Mouse (Mus musculus) large intestine, adult 2 months (tissue): ENCODE measurements around the gene Psmf1. TPM values are rescaled to one million over a fixed set of nuclear protein-coding genes. Genes with fewer than 3 reads are reported as not detected.

ENCODE experiments used
- DNase-seq: peaks from one replicate; pipeline ENCODE4 v3.0.0-alpha.2; 2012; ENCODE audit warnings: low read depth, low spot score
- WGBS: fragments of 180-500 bp; shearing (Covaris S2); methylation state at CpG from one replicate; pipeline ENCODE4 v1.1.7; 2018; 5-methylcytosine and 5-hydroxymethylcytosine counted together
- polyA plus RNA-seq: library from polyadenylated mRNA; depleted of rRNA; stranded (reverse); fragments of >200 nt; gene quantifications from 2 replicates; pipeline ENCODE4 v1.2.3, GENCODE M21; 2012; rRNA removed

Gene Psmf1
- 35.9 and 39.1 TPM in 2 replicates for polyA plus RNA-seq

GRCm38 (mm10) chr2:151743845-151744244 is at the start of gene Psmf1:
TSS of gene Psmf1 (minus strand) at chr2:151744186.
- DNase-seq, result no peak

DNA sequence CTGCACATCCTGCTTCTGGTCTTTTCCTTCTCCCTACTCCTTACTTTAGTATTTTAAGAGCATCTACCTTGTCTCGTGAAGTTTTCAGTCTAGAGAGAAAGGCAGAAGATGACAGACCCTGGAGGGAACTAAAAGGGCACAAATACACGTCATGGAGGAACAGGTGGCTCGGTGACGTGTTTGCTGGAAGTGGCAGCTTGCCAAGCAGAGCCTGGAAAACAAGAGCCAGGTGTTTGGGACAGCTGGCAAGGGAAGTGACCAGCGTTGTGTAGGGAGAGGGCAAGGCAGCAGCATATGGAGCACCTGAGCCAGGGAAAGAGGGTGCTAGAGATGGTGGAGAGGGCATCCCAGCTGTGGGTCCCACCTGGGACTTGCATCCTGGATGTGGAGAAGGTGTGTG is 47.2 kb upstream of the Psmf1 start:
- WGBS, result 17% methylated on average over 5 of the region's 5 CpGs
- DNase-seq, result no peak

GRCm38 (mm10) chr2:151790169-151790568 is 46.2 kb upstream of the Psmf1 start:
- no peak for DNase-seq
- WGBS, result 55% methylated on average over 7 of the region's 7 CpGs

GRCm38 (mm10) chr2:151788221-151788977 is 44.4 kb upstream of the Psmf1 start:
- WGBS, result 59% methylated on average over 7 of the region's 7 CpGs
- no peak for DNase-seq

DNA sequence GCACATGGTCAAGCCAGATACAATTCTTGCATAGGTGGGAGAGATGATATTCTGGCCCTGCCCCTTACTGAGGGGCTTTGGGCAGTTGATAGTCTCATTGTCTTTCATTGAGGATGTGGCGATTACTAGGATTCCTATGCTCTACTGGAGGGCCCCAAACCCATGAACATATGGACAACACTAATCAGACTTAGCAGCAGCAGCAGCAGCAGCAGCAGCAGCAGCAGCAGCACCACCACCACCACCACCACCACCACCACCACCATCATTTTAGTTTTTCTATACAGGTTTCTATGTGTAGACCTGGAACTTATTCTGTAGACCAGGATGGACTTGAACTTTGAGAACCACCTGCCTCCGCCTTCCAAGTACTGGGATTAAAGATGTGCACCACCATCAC is 39.5 kb upstream of the Psmf1 start:
- no peak for DNase-seq
- WGBS, result 95% methylated on average over 2 of the region's 2 CpGs

DNA sequence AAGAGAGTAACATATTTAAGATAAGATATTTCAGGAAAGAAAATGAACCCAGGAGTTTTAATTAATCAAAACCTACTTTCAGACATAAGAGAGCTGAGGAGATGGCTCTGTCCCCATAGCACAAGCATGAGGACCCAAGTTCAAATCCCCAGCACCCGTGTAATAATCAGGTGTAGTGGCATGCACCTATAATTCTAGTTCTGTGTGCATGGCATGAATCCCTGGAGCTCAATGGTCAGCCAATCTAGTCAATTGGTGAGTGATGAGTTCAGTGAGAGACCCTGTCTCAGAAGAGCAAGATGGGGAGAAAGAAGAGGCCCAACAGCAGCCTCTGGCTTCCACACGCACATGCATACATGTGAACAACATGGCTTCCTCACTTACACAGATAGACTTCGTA is 33.4 kb upstream of the Psmf1 start:
- DNase-seq, result no peak
- WGBS, result 88% methylated on average over 3 of the region's 3 CpGs

- no peak for DNase-seq
- WGBS, result 78% methylated on average over 8 of the region's 8 CpGs
Measured at GRCm38 (mm10) chr2:151773476-151773875, 29.5 kb upstream of the Psmf1 start.

DNA sequence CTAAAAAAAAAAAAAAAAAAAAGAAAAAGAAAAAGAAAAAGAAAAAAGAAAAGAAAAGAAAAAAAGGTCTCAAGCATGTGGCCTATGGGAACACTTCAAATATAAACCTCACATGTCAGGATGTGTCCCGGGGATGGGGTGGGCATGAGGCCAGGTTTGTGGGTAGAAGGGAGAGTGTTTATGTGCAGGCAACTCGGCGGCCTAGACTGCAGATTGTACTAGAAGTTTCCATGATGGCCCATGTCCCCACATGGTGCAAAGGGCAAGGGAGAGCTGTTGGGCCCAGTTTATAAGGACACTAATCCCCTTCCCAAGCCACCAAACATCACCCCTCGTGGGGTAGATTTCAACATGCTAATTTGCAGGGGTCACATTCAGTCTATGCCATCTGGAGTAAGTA is 28.2 kb upstream of the Psmf1 start:
- 72% methylated on average over 4 of the region's 4 CpGs for WGBS

DNA sequence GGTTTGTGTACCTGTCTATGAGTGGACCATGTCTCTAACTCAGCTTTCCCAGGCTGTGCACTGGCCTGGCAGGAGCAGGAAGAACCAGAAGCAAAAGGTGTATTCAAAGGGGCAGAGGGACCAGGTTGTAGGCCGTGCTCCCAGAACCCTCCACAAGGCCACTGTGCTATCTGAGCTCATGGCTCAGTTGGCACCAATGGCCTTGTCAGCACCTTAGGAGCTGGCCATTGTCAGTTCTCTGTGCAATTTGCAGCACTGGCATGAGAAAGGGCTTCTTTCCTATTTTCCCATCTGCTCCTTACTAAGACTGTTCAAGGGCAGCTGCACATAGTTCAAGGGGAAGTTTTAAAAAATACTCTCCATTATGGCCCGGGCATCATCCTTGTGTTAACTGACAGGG is 20.6 kb upstream of the Psmf1 start:
- no peak for DNase-seq
- 82% methylated on average over 2 of the region's 2 CpGs for WGBS

More for the DNA sequence above, 28.2 kb upstream of the Psmf1 start:
- DNase-seq, result no peak

DNA sequence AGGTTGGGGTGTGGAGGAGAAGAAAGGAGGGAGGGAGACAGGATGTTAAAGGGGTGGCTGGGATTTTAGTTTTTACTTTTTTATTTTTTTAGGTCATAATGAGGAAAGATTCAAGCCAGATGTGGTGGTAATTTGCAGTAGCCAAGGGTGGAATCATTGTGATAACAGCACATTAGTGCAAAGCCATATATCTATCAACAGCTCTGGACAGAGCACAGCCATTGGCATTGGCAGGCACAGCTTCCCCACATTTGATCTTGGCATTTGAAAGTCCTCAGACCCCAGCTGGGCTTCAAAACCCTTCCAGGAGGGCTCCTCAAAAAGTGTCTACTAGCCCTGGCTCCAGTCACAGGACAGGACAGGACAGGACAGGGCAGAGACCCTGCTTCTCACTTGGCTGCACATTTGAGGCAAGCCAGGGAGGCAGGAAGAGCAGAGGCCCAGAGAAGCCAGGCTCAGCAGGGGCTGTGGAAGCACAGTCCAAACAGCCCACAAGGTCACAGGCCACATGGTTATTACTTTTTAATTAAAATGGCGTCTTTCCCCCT is 14.9 kb upstream of the Psmf1 start:
- 40% methylated on average over 1 of the region's 1 CpGs for WGBS
- DNase-seq, result no peak

DNA sequence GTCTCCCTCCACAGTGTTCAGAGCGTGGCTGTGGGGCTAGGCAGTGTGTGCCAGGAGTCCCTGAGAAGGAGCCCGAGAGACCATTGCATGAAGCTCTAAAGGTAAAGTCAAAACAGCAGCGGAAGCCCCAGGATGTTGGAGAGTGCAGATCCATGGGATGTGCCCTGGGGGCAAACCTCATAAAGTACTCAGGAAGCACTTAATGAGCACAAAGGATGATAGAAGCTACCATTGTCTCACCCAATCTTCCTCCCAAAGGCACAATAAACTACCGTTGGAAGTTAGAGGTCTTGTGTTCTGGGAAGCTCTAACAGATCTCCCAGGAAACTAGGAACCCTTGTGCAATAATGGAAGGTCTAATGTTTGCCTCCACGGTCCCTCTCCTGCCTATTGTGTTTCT is 13.5 kb upstream of the Psmf1 start:
- DNase-seq, result no peak
- WGBS, result 36% methylated on average over 5 of the region's 5 CpGs

- 28% methylated on average over 9 of the region's 9 CpGs for WGBS
- no peak for DNase-seq
Measured at GRCm38 (mm10) chr2:151756277-151757061, 12.5 kb upstream of the Psmf1 start.

- no peak for DNase-seq
- 48% methylated on average over 5 of the region's 5 CpGs for WGBS
Measured at GRCm38 (mm10) chr2:151751330-151751729, 7.3 kb upstream of the Psmf1 start.

DNA sequence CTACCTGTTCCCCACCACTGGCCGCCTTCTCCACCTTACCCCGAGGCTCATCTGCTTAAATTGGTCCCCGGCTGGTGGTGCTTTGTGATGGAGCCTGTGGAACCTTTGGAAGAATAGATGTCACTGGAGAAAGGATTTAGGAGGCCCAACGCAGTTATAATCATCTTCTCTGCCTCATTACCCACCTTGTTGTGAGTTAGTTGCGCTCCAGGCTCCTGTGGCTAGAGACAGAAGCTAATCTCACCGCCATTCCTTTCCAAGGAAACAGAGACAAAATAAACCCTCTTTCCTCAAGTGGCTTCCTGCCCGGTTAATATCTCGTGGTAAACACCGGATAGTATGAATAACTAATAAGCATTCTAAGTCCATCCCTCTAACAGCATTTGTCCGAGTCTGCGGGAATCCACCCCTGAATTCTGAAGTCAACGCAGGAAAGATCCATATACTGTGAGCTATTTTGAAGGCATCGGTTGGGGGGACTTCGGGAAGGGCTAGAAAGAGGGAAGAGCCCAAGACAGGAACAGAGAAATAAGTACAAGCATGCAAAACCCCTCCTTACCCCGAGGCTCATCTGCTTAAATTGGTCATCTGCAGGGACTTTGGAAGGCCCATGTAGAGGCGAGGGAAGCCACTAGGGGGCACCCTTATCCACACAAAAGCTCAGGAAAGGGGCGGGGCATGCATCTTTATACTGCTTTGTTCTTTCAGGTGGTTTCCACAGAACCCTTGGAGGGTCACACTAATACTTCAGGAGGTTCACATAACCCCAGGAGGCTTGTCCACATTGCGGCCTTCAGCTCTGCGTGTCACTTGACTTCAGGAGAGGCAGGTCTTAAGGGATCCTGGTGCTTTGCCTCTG is 4.1 kb upstream of the Psmf1 start:
- peak; percentile 32 for DNase-seq
- 39% methylated on average over 19 of the region's 19 CpGs for WGBS

- WGBS, result 60% methylated on average over 6 of the region's 6 CpGs
- no peak for DNase-seq
Measured at GRCm38 (mm10) chr2:151742850-151743679, 921 bp downstream of the Psmf1 start.

DNA sequence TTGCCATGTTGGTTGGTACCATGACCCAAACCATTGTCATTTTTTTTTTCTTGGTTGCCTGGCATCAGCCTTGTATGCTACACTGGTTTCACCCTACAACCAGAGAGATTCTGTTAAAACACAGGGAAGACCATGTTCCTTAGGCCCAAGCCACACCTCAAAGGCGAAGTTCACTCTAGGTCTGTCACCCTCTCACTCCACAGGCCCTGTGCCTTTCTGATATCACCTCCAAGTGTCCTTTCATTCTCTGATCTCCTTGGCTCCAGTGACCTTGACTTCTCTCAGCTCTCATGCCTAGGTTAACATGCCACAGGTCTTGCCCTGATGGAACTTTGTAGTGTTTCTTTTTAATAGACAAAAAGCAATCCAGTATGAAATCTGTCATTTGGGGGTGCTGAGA is 1.9 kb downstream of the Psmf1 start:
- 100% methylated on average over 1 of the region's 1 CpGs for WGBS
- no peak for DNase-seq

GRCm38 (mm10) chr2:151740741-151741526 is 3.1 kb downstream of the Psmf1 start:
- peak; percentile 75 for DNase-seq
- under 1% methylated on average over 61 of the region's 61 CpGs for WGBS

- DNase-seq, result no peak
- 84% methylated on average over 7 of the region's 7 CpGs for WGBS
Measured at GRCm38 (mm10) chr2:151739505-151739904, 4.5 kb downstream of the Psmf1 start.
